Mouse (Mus musculus): ENCODE results near the gene Spaca3.

GRCm38 (mm10) chr11:80913408-80914024 is 55.4 kb downstream of the Spaca3 start:
- TF ChIP-seq CTCF (IDR thresholded peaks at IDR 0.05; ENCODE audit: low read depth) (no peak), EP300 (IDR thresholded peaks at IDR 0.05; ENCODE audit: low read depth) (no peak)
